Mouse (Mus musculus) myocyte (in vitro differentiated cells): ENCODE results near the gene Pard3.

Experiments
- E2F4 ChIP-seq: IDR thresholded peaks from one replicate; pipeline ENCODE4 v1.6.1; 2011; ENCODE audit warnings: mild to moderate bottlenecking, control low read depth, moderate library complexity; ENCODE audit not compliant: insufficient read depth
- MAX ChIP-seq: IDR thresholded peaks from one replicate; pipeline ENCODE4 v1.6.1; 2011; ENCODE audit warnings: low read depth, mild to moderate bottlenecking, control low read depth
- MYOG ChIP-seq, 3 experiments: IDR thresholded peaks; one replicate each; pipeline ENCODE4 v1.6.1; 2011; ENCODE audit warnings: control low read depth in 2 of 3, low read depth in 2 of 3, mild to moderate bottlenecking in 2 of 3; ENCODE audit not compliant: insufficient read length in 2 of 3, control insufficient read depth in 1 of 3, insufficient read depth in 1 of 3
- POLR2A ChIP-seq: IDR thresholded peaks from one replicate; pipeline ENCODE4 v1.6.1; 2011; ENCODE audit warnings: low read depth, mild to moderate bottlenecking, control low read depth, moderate library complexity; ENCODE audit not compliant: insufficient read length
- TCF12 ChIP-seq: IDR thresholded peaks from one replicate; pipeline ENCODE4 v1.6.1; 2011; ENCODE audit warnings: mild to moderate bottlenecking, control low read depth; ENCODE audit not compliant: poor library complexity, insufficient read depth, severe bottlenecking

- TF ChIP-seq MYOG (IDR thresholded peaks at IDR 0.05; ENCODE audit: control insufficient read depth in 1 of 3, insufficient read depth in 1 of 3, insufficient read length in 2 of 3, low read depth in 2 of 3): no peak
- no peak for TF ChIP-seq POLR2A
- TF ChIP-seq MAX: no peak
- no peak for TF ChIP-seq TCF12
- no peak for TF ChIP-seq E2F4
Measured at GRCm38 (mm10) chr8:127164326-127165280, 100.9 kb downstream of the Pard3 start.
